Mouse (Mus musculus): Measurements from ENCODE around the gene Cldn9. TPM values are rescaled to one million over a fixed set of nuclear protein-coding genes. Genes with fewer than 3 reads are reported as not detected.

The Cldn9 gene
- polyA plus RNA-seq, 1 experiment from 2014 or later = 0.82 TPM

DNA sequence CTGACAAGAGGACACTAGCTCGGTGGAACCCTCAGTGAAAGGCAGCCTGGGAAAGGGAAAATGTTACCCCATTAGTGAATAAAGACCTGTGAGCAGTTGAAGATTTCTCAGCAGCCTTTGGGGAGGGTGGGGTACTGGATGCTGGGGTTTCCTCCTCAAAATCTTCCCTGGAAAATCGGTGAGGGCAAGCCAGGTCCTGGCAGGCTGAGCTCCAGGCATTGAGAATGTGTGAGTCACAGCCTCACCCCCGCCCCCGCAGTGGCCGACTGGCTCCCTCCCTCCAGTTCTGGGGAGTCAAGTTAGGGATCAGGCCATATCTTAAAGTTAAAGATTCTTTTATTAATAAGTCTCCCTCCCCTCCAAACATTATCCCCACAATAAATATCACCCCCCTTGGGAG lies 8.7 kb downstream of the Cldn9 start:
- ATAC-seq (ENCODE audit: low FRiP score) (no peak), DNase-seq (ENCODE audit: low spot score, missing footprints) (peak; percentile 81)
- 43% methylated on average over 5 of the region's 5 CpGs for WGBS
- Histone ChIP-seq H3K4me3 (ENCODE audit: low read depth, low read length) (no peak overlapping the region), H3K9ac (ENCODE audit: low read length) (no peak overlapping the region), H3K9me3 (ENCODE audit: control insufficient read depth, low read length) (no peaks in the 10 kb centered on the region), H3K27ac (ENCODE audit: low read depth, low read length) (no peak overlapping the region), H3K27me3 (ENCODE audit: control insufficient read depth, insufficient read depth, low read length) (peaks cover 40% of the 10 kb centered on the region), H3K36me3 (ENCODE audit: control insufficient read depth, insufficient read depth, low read length) (no peaks in the 10 kb centered on the region), H3K4me1 (ENCODE audit: control insufficient read depth, insufficient read depth, low read length) (peaks cover 24% of the 10 kb centered on the region), H3K4me2 (no peak overlapping the region)

DNA sequence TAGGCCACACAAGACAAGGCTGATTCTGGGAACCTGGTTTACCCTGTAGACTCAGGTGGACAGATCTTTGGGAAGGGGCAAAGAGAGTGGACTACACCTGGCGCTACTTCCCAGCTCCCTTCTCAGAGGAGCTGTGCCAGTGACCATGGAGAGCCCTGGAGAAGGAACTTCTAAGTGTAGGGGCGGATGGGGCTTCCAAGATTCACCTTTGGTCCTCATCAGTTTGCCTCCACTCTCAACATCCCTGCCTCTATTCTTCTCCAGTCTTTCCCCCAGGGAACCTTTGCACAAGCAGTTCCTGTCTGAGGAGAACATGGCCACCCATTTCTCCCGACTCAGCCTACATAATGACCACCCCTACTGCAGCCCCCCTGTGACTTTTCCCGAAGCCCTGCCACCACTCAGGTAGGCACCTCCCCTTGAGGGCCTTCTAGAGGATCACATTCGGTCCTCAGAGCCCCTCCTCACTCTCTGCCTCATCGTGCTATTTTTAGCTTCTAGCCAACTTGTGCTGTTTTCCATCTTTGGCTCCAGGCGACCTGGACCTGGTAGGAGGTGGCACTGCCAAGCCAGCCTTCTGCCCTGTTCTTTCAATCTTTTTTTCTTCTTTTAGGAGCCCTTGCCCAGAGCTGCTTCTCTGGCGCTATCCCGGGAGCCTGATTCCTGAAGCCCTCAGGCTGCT lies 9.4 kb downstream of the Cldn9 start:
- 0 out of 2 replicates have a peak, but pooled peaks have one; percentile 1 for ATAC-seq (ENCODE audit: low FRiP score)
- peaks cover 22% of the 10 kb centered on the region for H3K4me1 ChIP-seq (ENCODE audit: control insufficient read depth, insufficient read depth, low read length)
- H3K27me3 ChIP-seq (ENCODE audit: control insufficient read depth, insufficient read depth, low read length) = peaks cover 33% of the 10 kb centered on the region

DNA sequence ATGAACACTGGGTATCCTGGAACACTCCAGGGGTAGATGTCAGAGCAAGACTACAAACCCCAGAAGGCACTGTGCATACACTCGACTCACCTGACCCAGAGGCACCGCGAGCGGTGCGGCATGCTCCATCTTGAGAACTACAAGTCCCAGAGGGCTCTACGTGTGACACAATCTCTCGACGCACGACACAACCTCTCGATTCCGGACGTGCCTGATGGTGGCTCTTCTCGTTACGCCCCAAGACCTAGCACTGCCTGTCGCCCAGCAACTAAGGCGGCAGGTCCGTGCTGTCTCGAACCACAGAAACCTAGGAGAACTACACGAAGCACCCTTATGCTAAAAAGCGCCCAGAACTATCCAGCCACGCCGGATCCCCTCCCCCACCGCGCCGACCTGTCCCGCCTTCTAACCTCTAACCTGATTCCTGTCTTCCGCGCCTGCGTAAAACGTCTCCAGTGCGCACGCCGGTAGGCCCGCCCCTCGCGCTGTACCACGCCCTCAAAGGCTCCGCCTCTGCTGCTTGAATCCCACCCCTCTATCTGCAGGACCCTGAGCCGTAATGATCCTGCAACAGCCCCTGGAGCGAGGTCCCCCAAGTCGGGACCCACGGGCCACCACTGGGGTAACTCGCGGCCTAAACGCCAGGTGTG lies 10.3 kb downstream of the Cldn9 start, which contains the start of the genes Hcfc1r1 and Thoc6:
TSS of gene Hcfc1r1 (plus strand) at position 173 of the 650 bp plus-strand sequence.
TSS of gene Thoc6 (minus strand) at position 459 of the 650 bp plus-strand sequence.
- no peaks in the 10 kb centered on the region for H3K9me3 ChIP-seq (ENCODE audit: control insufficient read depth, low read length)
- H3K9ac ChIP-seq (ENCODE audit: low read length) = peak within 1 kb of the TSS; percentile 70
- H3K4me1 ChIP-seq (ENCODE audit: control insufficient read depth, insufficient read depth, low read length) = peaks cover 21% of the 10 kb centered on the region
- under 1% methylated on average over 45 of the region's 45 CpGs for WGBS
- peak; percentile 98 for DNase-seq (ENCODE audit: low spot score, missing footprints)
- H3K27ac ChIP-seq (ENCODE audit: low read depth, low read length) = no peak within 1 kb of the TSS
- peak; percentile 92 for ATAC-seq (ENCODE audit: low FRiP score)
- H3K27me3 ChIP-seq (ENCODE audit: control insufficient read depth, insufficient read depth, low read length) = peaks cover 24% of the 10 kb centered on the region
- no peaks in the 10 kb centered on the region; the same call in 1 of the 2 replicates for H3K36me3 ChIP-seq (ENCODE audit: control insufficient read depth, insufficient read depth, low read length)
- peak within 1 kb of the TSS; percentile 81 for H3K4me2 ChIP-seq
- H3K4me3 ChIP-seq (ENCODE audit: low read depth, low read length) = peak within 1 kb of the TSS; percentile 62

More for the DNA sequence above, 9.4 kb downstream of the Cldn9 start:
- H3K27ac ChIP-seq (ENCODE audit: low read depth, low read length) = no peak overlapping the region
- no peaks in the 10 kb centered on the region for H3K36me3 ChIP-seq (ENCODE audit: control insufficient read depth, insufficient read depth, low read length)
- no peaks in the 10 kb centered on the region for H3K9me3 ChIP-seq (ENCODE audit: control insufficient read depth, low read length)
- peak overlapping the region; percentile 81 for H3K4me2 ChIP-seq
- DNase-seq (ENCODE audit: low spot score, missing footprints) = no peak
- H3K9ac ChIP-seq (ENCODE audit: low read length) = peak overlapping the region; percentile 70
- H3K4me3 ChIP-seq (ENCODE audit: low read depth, low read length) = peak overlapping the region; percentile 62
- 44% methylated on average over 9 of the region's 9 CpGs for WGBS

DNA sequence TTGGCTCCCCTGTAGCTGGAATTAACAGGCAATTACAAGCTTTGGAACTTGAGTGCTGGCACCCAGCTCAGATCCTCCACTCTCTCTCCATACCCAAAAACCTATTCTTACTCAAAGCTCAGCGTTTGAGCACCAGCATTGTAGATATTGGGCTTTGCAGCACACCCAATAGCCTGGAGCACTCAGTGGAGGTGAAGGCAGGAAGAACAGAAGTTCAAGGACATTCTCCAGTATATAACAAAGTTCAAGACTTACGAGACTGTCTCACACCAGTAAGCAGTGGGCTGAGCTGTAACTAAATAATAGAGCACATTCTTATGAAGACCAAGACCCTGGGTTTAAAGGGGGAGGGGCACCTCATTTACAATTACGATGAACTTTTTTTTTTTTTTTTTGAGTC lies 11.1 kb downstream of the Cldn9 start:
- peaks cover 21% of the 10 kb centered on the region for H3K27me3 ChIP-seq (ENCODE audit: control insufficient read depth, insufficient read depth, low read length)
- peaks cover 21% of the 10 kb centered on the region for H3K4me1 ChIP-seq (ENCODE audit: control insufficient read depth, insufficient read depth, low read length)
- no peak overlapping the region for H3K9ac ChIP-seq (ENCODE audit: low read length)
- DNase-seq (ENCODE audit: low spot score, missing footprints) (no peak), ATAC-seq (ENCODE audit: low FRiP score) (no peak)
- H3K9me3 ChIP-seq (ENCODE audit: control insufficient read depth, low read length) = no peaks in the 10 kb centered on the region
- 71% methylated on average over 3 of the region's 3 CpGs for WGBS
- peak overlapping the region; percentile 81; the same call in 1 of the 2 replicates for H3K4me2 ChIP-seq
- peak overlapping the region; percentile 62; the same call in 1 of the 2 replicates for H3K4me3 ChIP-seq (ENCODE audit: low read depth, low read length)
- no peaks in the 10 kb centered on the region; the same call in 1 of the 2 replicates for H3K36me3 ChIP-seq (ENCODE audit: control insufficient read depth, insufficient read depth, low read length)
- no peak overlapping the region for H3K27ac ChIP-seq (ENCODE audit: low read depth, low read length)

DNA sequence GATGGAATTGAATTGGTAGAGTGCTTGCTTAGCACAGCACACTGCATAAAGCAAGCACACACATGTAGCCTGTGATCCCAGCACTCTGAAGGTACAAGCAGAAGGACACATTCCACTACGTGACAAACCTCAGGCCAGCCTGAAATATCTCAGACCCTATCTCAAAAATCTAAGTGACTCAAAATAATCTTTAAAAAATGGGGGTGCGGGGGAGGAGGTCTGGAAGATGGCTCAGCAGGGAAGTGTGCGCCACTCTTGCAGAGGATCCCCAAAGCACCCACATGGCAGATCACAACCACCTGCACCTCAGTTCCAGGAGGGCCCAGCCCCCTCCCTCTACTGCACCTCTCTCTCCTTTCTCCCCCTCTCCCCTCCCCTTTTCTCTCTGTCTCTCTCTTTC lies 12.3 kb downstream of the Cldn9 start:
- Histone ChIP-seq H3K27ac (ENCODE audit: low read depth, low read length) (no peak overlapping the region), H3K36me3 (ENCODE audit: control insufficient read depth, insufficient read depth, low read length) (no peaks in the 10 kb centered on the region; the same call in 1 of the 2 replicates), H3K4me3 (ENCODE audit: low read depth, low read length) (no peak overlapping the region), H3K9ac (ENCODE audit: low read length) (no peak overlapping the region), H3K9me3 (ENCODE audit: control insufficient read depth, low read length) (no peaks in the 10 kb centered on the region), H3K27me3 (ENCODE audit: control insufficient read depth, insufficient read depth, low read length) (peaks cover 18% of the 10 kb centered on the region), H3K4me1 (ENCODE audit: control insufficient read depth, insufficient read depth, low read length) (peaks cover 15% of the 10 kb centered on the region), H3K4me2 (no peak overlapping the region)
- no peak for DNase-seq (ENCODE audit: low spot score, missing footprints)
- ATAC-seq (ENCODE audit: low FRiP score) = no peak
- 88% methylated on average over 3 of the region's 3 CpGs for WGBS

DNA sequence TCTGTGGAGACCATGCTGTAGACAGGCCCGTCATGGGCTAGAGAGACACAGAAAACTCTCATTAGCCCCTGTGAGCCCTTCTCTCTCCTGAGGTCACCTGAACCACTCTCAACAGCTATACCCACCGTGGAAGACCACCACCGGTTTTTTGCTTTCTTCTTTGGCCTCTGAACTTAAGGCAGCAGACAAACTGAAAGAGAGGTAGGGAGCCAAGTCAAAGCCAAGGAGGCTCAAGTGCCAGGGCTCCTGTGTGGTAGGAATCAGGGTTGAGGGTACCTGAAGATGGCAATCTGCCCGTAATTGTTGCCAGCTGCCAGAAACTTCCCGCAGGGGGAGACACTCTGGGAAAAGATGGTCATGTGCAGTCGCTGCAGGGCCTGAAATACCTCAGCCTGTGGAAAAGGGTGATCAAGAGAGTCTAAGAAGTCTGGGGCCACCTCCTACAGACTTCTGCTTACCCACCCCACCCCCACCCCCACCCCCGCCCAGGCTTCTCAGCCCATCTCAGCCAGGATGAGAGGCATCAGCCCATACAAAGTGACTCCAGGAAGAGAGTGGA lies 13.2 kb downstream of the Cldn9 start:
- ATAC-seq (ENCODE audit: low FRiP score) (no peak), DNase-seq (ENCODE audit: low spot score, missing footprints) (no peak)
- no peaks in the 10 kb centered on the region for H3K9me3 ChIP-seq (ENCODE audit: control insufficient read depth, low read length)
- H3K4me2 ChIP-seq = no peak overlapping the region
- no peak overlapping the region for H3K27ac ChIP-seq (ENCODE audit: low read depth, low read length)
- peaks cover 9% of the 10 kb centered on the region for H3K27me3 ChIP-seq (ENCODE audit: control insufficient read depth, insufficient read depth, low read length)
- H3K9ac ChIP-seq (ENCODE audit: low read length) = no peak overlapping the region
- 89% methylated on average over 7 of the region's 7 CpGs for WGBS
- no peak overlapping the region for H3K4me3 ChIP-seq (ENCODE audit: low read depth, low read length)
- no peaks in the 10 kb centered on the region; the same call in 1 of the 2 replicates for H3K36me3 ChIP-seq (ENCODE audit: control insufficient read depth, insufficient read depth, low read length)
- H3K4me1 ChIP-seq (ENCODE audit: control insufficient read depth, insufficient read depth, low read length) = peaks cover 8% of the 10 kb centered on the region

DNA sequence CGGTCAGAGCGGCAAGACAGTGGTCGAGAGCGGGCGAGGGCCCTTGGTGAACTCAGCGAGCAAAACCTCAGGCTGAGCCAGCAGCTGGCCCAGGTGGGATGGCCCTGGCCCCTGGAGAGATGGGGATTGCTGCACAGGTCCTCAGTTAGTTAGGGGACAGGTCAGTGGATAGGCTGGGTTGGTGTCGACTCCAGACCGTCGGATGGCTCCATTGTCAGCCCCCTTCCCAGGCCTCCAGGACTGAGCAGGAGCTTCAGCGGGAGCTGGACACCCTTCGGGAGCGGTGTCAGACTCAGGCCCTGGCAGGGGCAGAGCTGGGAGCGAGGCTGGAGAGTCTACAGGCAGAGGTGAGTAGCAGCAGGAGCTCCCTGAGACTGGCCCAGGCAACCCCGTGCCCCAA lies 18.3 kb downstream of the Cldn9 start:
- Histone ChIP-seq H3K9me3 (ENCODE audit: control insufficient read depth, low read length) (no peaks in the 10 kb centered on the region), H3K27ac (ENCODE audit: low read depth, low read length) (no peak overlapping the region), H3K4me1 (ENCODE audit: control insufficient read depth, insufficient read depth, low read length) (no peaks in the 10 kb centered on the region), H3K36me3 (ENCODE audit: control insufficient read depth, insufficient read depth, low read length) (no peaks in the 10 kb centered on the region; the same call in 1 of the 2 replicates), H3K4me2 (no peak overlapping the region), H3K4me3 (ENCODE audit: low read depth, low read length) (no peak overlapping the region), H3K27me3 (ENCODE audit: control insufficient read depth, insufficient read depth, low read length) (peaks cover 14% of the 10 kb centered on the region), H3K9ac (ENCODE audit: low read length) (no peak overlapping the region)
- 78% methylated on average over 14 of the region's 14 CpGs for WGBS
- DNase-seq (ENCODE audit: low spot score, missing footprints) = no peak
- no peak for ATAC-seq (ENCODE audit: low FRiP score)

DNA sequence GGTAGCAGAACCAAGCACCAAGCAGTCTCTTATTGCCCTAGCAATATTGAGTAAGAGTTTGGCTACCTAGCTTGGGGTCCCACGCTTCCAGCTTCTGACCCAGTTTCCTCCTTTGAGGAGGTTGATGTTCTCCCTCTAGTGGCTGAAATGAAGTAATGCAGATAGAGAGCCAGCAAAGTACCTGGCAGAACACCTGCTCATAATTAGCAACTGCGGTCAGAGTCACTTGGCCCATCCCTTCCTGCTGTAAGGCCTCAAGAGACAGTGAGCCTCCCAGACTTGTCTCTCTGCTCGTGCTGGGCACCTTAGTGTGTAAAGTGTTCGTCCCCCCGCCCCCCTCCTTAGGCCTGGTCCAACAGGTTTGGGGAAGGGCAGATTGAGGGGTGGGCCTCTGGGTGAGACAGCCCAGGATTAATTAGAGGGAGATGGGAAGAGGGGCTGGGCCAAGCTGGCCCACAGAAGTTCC lies 19.2 kb downstream of the Cldn9 start:
- peak; percentile 85 for DNase-seq (ENCODE audit: low spot score, missing footprints)
- Histone ChIP-seq H3K4me2 (no peak overlapping the region), H3K27ac (ENCODE audit: low read depth, low read length) (no peak overlapping the region), H3K27me3 (ENCODE audit: control insufficient read depth, insufficient read depth, low read length) (peaks cover 23% of the 10 kb centered on the region), H3K36me3 (ENCODE audit: control insufficient read depth, insufficient read depth, low read length) (no peaks in the 10 kb centered on the region; the same call in 1 of the 2 replicates), H3K9ac (ENCODE audit: low read length) (no peak overlapping the region), H3K9me3 (ENCODE audit: control insufficient read depth, low read length) (no peaks in the 10 kb centered on the region), H3K4me1 (ENCODE audit: control insufficient read depth, insufficient read depth, low read length) (no peaks in the 10 kb centered on the region), H3K4me3 (ENCODE audit: low read depth, low read length) (no peak overlapping the region)
- peak; percentile 45 for ATAC-seq (ENCODE audit: low FRiP score)
- WGBS = 18% methylated on average over 5 of the region's 5 CpGs

DNA sequence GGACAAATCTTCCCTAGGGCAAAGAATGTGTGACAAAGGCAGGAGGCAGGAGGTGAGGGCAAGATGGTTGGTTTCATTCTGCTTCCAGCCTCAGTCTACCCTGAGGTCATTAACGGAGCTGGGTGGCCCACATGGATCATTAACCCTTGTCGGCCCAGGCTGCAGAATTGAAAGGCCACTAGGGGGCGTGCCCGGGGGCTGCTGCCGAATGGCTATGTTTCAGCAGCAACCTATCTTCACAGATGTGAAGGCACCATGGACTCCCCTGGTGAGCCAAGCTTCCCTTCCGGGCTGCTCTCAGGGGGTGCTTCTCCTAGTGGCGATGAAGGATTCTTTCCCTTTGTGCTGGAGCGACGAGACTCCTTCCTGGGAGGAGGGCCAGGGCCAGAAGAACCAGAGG lies 22.3 kb downstream of the Cldn9 start:
- no peak overlapping the region for H3K4me2 ChIP-seq
- ATAC-seq (ENCODE audit: low FRiP score) (no peak), DNase-seq (ENCODE audit: low spot score, missing footprints) (peak; percentile 87)
- H3K9me3 ChIP-seq (ENCODE audit: control insufficient read depth, low read length) = no peaks in the 10 kb centered on the region
- no peaks in the 10 kb centered on the region for H3K36me3 ChIP-seq (ENCODE audit: control insufficient read depth, insufficient read depth, low read length)
- H3K27ac ChIP-seq (ENCODE audit: low read depth, low read length) = no peak overlapping the region
- no peak overlapping the region for H3K9ac ChIP-seq (ENCODE audit: low read length)
- no peak overlapping the region for H3K4me3 ChIP-seq (ENCODE audit: low read depth, low read length)
- peaks cover 24% of the 10 kb centered on the region for H3K27me3 ChIP-seq (ENCODE audit: control insufficient read depth, insufficient read depth, low read length)
- WGBS = 2% methylated on average over 9 of the region's 9 CpGs
- H3K4me1 ChIP-seq (ENCODE audit: control insufficient read depth, insufficient read depth, low read length) = no peaks in the 10 kb centered on the region
